Mouse (Mus musculus): ENCODE results near the gene Abcg5. TPM values are rescaled to one million over a fixed set of nuclear protein-coding genes. Genes with fewer than 3 reads are reported as not detected.

The Abcg5 gene
- polyA plus RNA-seq, 1 experiment = not detected

GRCm38 (mm10) chr17:84657422-84657732 lies 25.4 kb downstream of the Abcg5 start:
- 79% methylated on average over 3 of the region's 3 CpGs for WGBS
- Histone ChIP-seq H3K4me3 (ENCODE audit: insufficient read depth, low read depth, low read length) (no peak overlapping the region), H3K4me1 (ENCODE audit: control insufficient read depth, insufficient read depth, low read length) (peaks cover 5% of the 10 kb centered on the region; the same call in 1 of the 2 replicates), H3K27ac (ENCODE audit: insufficient read depth, low read depth, low read length) (no peak overlapping the region)
- TF ChIP-seq CTCF (IDR thresholded peaks at IDR 0.05; ENCODE audit: insufficient read depth, low read depth, low read length) = no peak
- TF ChIP-seq POLR2A (IDR thresholded peaks at IDR 0.05; ENCODE audit: insufficient read depth, low read depth, low read length) = no peak

- TF ChIP-seq CTCF (IDR thresholded peaks at IDR 0.05; ENCODE audit: insufficient read depth, low read depth, low read length) = no peak
- TF ChIP-seq POLR2A (IDR thresholded peaks at IDR 0.05; ENCODE audit: insufficient read depth, low read depth, low read length) = no peak
- WGBS = 44% methylated on average over 19 of the region's 19 CpGs
- Histone ChIP-seq H3K4me1 (ENCODE audit: control insufficient read depth, insufficient read depth, low read length) (peaks cover 5% of the 10 kb centered on the region; the same call in 1 of the 2 replicates), H3K4me3 (ENCODE audit: insufficient read depth, low read depth, low read length) (no peak overlapping the region), H3K27ac (ENCODE audit: insufficient read depth, low read depth, low read length) (no peak overlapping the region)
Measured at GRCm38 (mm10) chr17:84656653-84657421, 26.0 kb downstream of the Abcg5 start.

GRCm38 (mm10) chr17:84656205-84656604 lies 26.6 kb downstream of the Abcg5 start:
- WGBS = 82% methylated on average over 5 of the region's 5 CpGs
- no peak overlapping the region for H3K4me3 ChIP-seq (ENCODE audit: insufficient read depth, low read depth, low read length)
- no peak overlapping the region for H3K27ac ChIP-seq (ENCODE audit: insufficient read depth, low read depth, low read length)
- peaks cover 5% of the 10 kb centered on the region; the same call in 1 of the 2 replicates for H3K4me1 ChIP-seq (ENCODE audit: control insufficient read depth, insufficient read depth, low read length)
- TF ChIP-seq CTCF (IDR thresholded peaks at IDR 0.05; ENCODE audit: insufficient read depth, low read depth, low read length) = no peak
- TF ChIP-seq POLR2A (IDR thresholded peaks at IDR 0.05; ENCODE audit: insufficient read depth, low read depth, low read length) = no peak

- Histone ChIP-seq H3K4me3 (ENCODE audit: insufficient read depth, low read depth, low read length) (no peak overlapping the region), H3K4me1 (ENCODE audit: control insufficient read depth, insufficient read depth, low read length) (peaks cover 5% of the 10 kb centered on the region; the same call in 1 of the 2 replicates), H3K27ac (ENCODE audit: insufficient read depth, low read depth, low read length) (no peak overlapping the region)
- WGBS = 76% methylated on average over 9 of the region's 9 CpGs
- TF ChIP-seq CTCF (IDR thresholded peaks at IDR 0.05; ENCODE audit: insufficient read depth, low read depth, low read length) = no peak
- TF ChIP-seq POLR2A (IDR thresholded peaks at IDR 0.05; ENCODE audit: insufficient read depth, low read depth, low read length) = no peak
Measured at GRCm38 (mm10) chr17:84653544-84653943, 29.3 kb downstream of the Abcg5 start.

- WGBS = 93% methylated on average over 9 of the region's 9 CpGs
- TF ChIP-seq CTCF (IDR thresholded peaks at IDR 0.05; ENCODE audit: insufficient read depth, low read depth, low read length) (no peak), POLR2A (IDR thresholded peaks at IDR 0.05; ENCODE audit: insufficient read depth, low read depth, low read length) (no peak)
- H3K4me1 ChIP-seq (ENCODE audit: control insufficient read depth, insufficient read depth, low read length) = no peaks in the 10 kb centered on the region
- H3K27ac ChIP-seq (ENCODE audit: insufficient read depth, low read depth, low read length) = no peak overlapping the region
- H3K4me3 ChIP-seq (ENCODE audit: insufficient read depth, low read depth, low read length) = no peak overlapping the region
Measured at GRCm38 (mm10) chr17:84650302-84651017, 32.4 kb downstream of the Abcg5 start.

- WGBS = 89% methylated on average over 4 of the region's 4 CpGs
- H3K27ac ChIP-seq (ENCODE audit: insufficient read depth, low read depth, low read length) = no peak overlapping the region
- no peak overlapping the region for H3K4me3 ChIP-seq (ENCODE audit: insufficient read depth, low read depth, low read length)
- no peaks in the 10 kb centered on the region for H3K4me1 ChIP-seq (ENCODE audit: control insufficient read depth, insufficient read depth, low read length)
- TF ChIP-seq CTCF (IDR thresholded peaks at IDR 0.05; ENCODE audit: insufficient read depth, low read depth, low read length) (no peak), POLR2A (IDR thresholded peaks at IDR 0.05; ENCODE audit: insufficient read depth, low read depth, low read length) (no peak)
Measured at GRCm38 (mm10) chr17:84647630-84648029, 35.2 kb downstream of the Abcg5 start.

GRCm38 (mm10) chr17:84646477-84646876 lies 36.3 kb downstream of the Abcg5 start:
- Histone ChIP-seq H3K4me1 (ENCODE audit: control insufficient read depth, insufficient read depth, low read length) (no peaks in the 10 kb centered on the region), H3K27ac (ENCODE audit: insufficient read depth, low read depth, low read length) (no peak overlapping the region), H3K4me3 (ENCODE audit: insufficient read depth, low read depth, low read length) (no peak overlapping the region)
- WGBS = 47% methylated on average over 2 of the region's 2 CpGs
- TF ChIP-seq CTCF (IDR thresholded peaks at IDR 0.05; ENCODE audit: insufficient read depth, low read depth, low read length) = no peak
- TF ChIP-seq POLR2A (IDR thresholded peaks at IDR 0.05; ENCODE audit: insufficient read depth, low read depth, low read length) = no peak

- Histone ChIP-seq H3K4me1 (ENCODE audit: control insufficient read depth, insufficient read depth, low read length) (no peaks in the 10 kb centered on the region), H3K27ac (ENCODE audit: insufficient read depth, low read depth, low read length) (no peak overlapping the region), H3K4me3 (ENCODE audit: insufficient read depth, low read depth, low read length) (no peak overlapping the region)
- TF ChIP-seq CTCF (IDR thresholded peaks at IDR 0.05; ENCODE audit: insufficient read depth, low read depth, low read length) (no peak), POLR2A (IDR thresholded peaks at IDR 0.05; ENCODE audit: insufficient read depth, low read depth, low read length) (no peak)
- 26% methylated on average over 3 of the region's 7 CpGs for WGBS
Measured at GRCm38 (mm10) chr17:84645894-84646293, 36.9 kb downstream of the Abcg5 start.

GRCm38 (mm10) chr17:84645119-84645518 lies 37.7 kb downstream of the Abcg5 start:
- 69% methylated on average over 9 of the region's 9 CpGs for WGBS
- Histone ChIP-seq H3K4me3 (ENCODE audit: insufficient read depth, low read depth, low read length) (no peak overlapping the region), H3K4me1 (ENCODE audit: control insufficient read depth, insufficient read depth, low read length) (no peaks in the 10 kb centered on the region), H3K27ac (ENCODE audit: insufficient read depth, low read depth, low read length) (no peak overlapping the region)
- no peak for TF ChIP-seq POLR2A (IDR thresholded peaks at IDR 0.05; ENCODE audit: insufficient read depth, low read depth, low read length)
- no peak for TF ChIP-seq CTCF (IDR thresholded peaks at IDR 0.05; ENCODE audit: insufficient read depth, low read depth, low read length)
